Mouse (Mus musculus) gastrocnemius, adult 8-10 months (tissue): ENCODE data around the gene Pdcd2l. TPM values are rescaled to one million over a fixed set of nuclear protein-coding genes. Genes with fewer than 3 reads are reported as not detected.

Source experiments
- DNase-seq, 2 experiments: peaks; one replicate each; pipeline ENCODE4 v3.0.0; 2022; ENCODE audit warnings: low spot score in 2 of 2
- total RNA-seq, 4 experiments: library from RNA; stranded (reverse); gene quantifications; 2 replicates each; pipeline ENCODE4 v1.2.4; 2022

The Pdcd2l gene
- total RNA-seq, 4 experiments from 2014 or later: 13.0 to 18.6 (median 16.9) TPM

DNA sequence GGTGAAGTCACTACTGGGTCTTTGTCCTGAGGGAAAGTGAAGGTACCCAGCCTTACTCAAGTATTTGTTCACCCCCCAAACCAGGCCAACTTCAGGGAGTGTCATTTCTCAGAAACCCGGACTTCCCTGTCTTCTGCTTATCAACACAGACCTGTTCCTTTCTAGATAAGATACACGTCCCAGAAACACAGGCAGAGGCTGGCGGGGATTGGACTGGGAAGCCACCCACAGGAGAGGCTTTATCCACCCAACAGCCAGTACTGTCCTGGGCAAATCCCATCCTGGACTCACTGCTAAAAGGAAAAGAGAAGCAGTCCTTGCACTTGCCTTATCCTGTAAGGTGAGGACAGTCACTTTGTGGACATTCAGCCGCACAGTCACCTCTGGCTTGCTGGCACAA, 49.3 kb downstream of the Pdcd2l start:
- no peak for DNase-seq

DNA sequence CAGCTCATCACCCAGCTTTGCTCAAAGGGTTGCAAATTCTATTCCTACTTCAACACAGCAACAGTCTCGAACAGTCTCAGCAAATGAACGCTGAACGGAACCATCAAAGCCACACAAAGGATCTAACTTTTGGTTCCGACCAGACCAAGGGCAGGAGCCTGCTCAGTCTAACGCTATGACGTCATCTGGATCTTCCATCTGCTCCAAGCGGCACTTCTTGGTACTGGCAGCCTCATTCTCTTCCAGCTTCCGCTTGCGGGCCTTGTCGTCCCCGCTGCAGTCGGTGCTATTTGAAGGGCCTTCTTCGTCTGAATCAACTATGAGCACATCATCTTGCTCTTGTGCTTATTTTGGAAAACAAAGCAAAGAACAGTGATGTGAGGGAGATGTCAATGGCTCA, 55.3 kb downstream of the Pdcd2l start:
- DNase-seq: no peak

DNA sequence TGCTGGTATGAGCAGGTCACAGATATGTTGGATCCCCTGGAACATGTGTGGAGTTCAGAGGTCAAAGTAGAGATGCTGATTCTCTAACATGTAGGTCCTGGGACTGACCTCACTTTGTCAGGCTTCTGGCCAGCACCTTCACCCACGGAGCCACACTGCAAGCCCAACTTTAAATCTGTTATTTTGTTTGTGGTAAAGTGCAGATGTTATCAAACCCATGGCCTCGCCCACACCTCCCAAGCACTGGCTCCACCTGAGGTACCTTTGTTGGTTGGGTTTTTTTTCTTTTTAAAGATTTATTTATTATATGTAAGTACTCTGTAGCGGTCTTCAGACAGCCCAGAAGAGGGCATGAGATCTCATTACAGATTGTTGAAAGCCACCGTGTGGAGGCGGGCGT, 57.0 kb downstream of the Pdcd2l start:
- no peak for DNase-seq

Other genes starting within 250 kb of the Pdcd2l start
- not detected for gene Scgb2b27, start 182.7 kb downstream of the Pdcd2l start, total RNA-seq
- not detected for gene Scgb1b27, start 175.2 kb downstream of the Pdcd2l start, total RNA-seq
- gene Scgb1b30, start 101.2 kb downstream of the Pdcd2l start, total RNA-seq: not detected
- gene Wtip, start 63.4 kb downstream of the Pdcd2l start, total RNA-seq: 1 to 10 TPM; 2.4 to 4.5 (median 2.4) TPM
- 10 to 100 TPM; 33.2 to 42.5 (median 37.5) TPM for gene Uba2, start 27.1 kb downstream of the Pdcd2l start, total RNA-seq
- 1,000 to 10,000 TPM in 2 of 4 experiments, 100 to 1,000 TPM in 2; 941 to 1,057 (median 993) TPM for gene Gpi1, start 33.7 kb upstream of the Pdcd2l start, total RNA-seq
- not detected for gene Gm6096, start 54.4 kb upstream of the Pdcd2l start, total RNA-seq
- 10 to 100 TPM; 28.9 to 47.5 (median 39.1) TPM for gene 4931406P16Rik, start 116.9 kb upstream of the Pdcd2l start, total RNA-seq
- gene Lsm14a, start 196.7 kb upstream of the Pdcd2l start, total RNA-seq: 100 to 1,000 TPM in 2 of 4 experiments, 10 to 100 TPM in 2; 90.2 to 111 (median 99.9) TPM